Mouse (Mus musculus): ENCODE results near the gene Rdh16f1.
"Not testable (repeated sequence)": the region's sequence is repeated elsewhere in the genome, so short reads cannot be mapped to it uniquely, and the experiment has no call there.

The Rdh16f1 gene

GRCm38 (mm10) chr10:127748847-127749612 lies 10.6 kb upstream of the Rdh16f1 start:
- DNase-seq (ENCODE audit: low read depth) = no peak

GRCm38 (mm10) chr10:127750136-127750777 lies 9.3 kb upstream of the Rdh16f1 start:
- DNase-seq (ENCODE audit: low read depth) = no peak

GRCm38 (mm10) chr10:127751548-127751947 lies 8.0 kb upstream of the Rdh16f1 start, which contains the start of gene Gpr182:
TSS of gene Gpr182 (minus strand) at chr10:127751732.
- DNase-seq (ENCODE audit: low read depth) = no peak

GRCm38 (mm10) chr10:127754566-127755166 lies 4.9 kb upstream of the Rdh16f1 start:
- no peak for DNase-seq (ENCODE audit: low read depth)

- no peak for DNase-seq (ENCODE audit: low read depth)
Observed at GRCm38 (mm10) chr10:127755246-127755645, 4.3 kb upstream of the Rdh16f1 start.

- no peak for DNase-seq (ENCODE audit: low read depth)
Observed at GRCm38 (mm10) chr10:127755770-127756468, 3.7 kb upstream of the Rdh16f1 start.

GRCm38 (mm10) chr10:127762926-127763325 lies 3.3 kb downstream of the Rdh16f1 start:
- DNase-seq (ENCODE audit: low read depth) = not testable (repeated sequence)

GRCm38 (mm10) chr10:127763914-127764680 lies 4.5 kb downstream of the Rdh16f1 start:
- DNase-seq (ENCODE audit: low read depth) = no peak

GRCm38 (mm10) chr10:127766564-127766963 lies 7.0 kb downstream of the Rdh16f1 start:
- DNase-seq (ENCODE audit: low read depth) = no peak

- DNase-seq (ENCODE audit: low read depth) = no peak
Observed at GRCm38 (mm10) chr10:127776011-127776410, 16.4 kb downstream of the Rdh16f1 start, which contains the start of gene Rdh9. TSS of gene Rdh9 (plus strand) at chr10:127776386.

- not testable (repeated sequence) for DNase-seq (ENCODE audit: low read depth)
Observed at GRCm38 (mm10) chr10:127782321-127782720, 22.7 kb downstream of the Rdh16f1 start.

GRCm38 (mm10) chr10:127785411-127785810 lies 25.8 kb downstream of the Rdh16f1 start:
- DNase-seq (ENCODE audit: low read depth) = not testable (repeated sequence)

- no peak for DNase-seq (ENCODE audit: low read depth)
Observed at GRCm38 (mm10) chr10:127799295-127799694, 39.7 kb downstream of the Rdh16f1 start.

- no peak for DNase-seq (ENCODE audit: low read depth)
Observed at GRCm38 (mm10) chr10:127800891-127801290, 41.3 kb downstream of the Rdh16f1 start, which contains the start of gene Rdh16. TSS of gene Rdh16 (plus strand) at chr10:127801152.

GRCm38 (mm10) chr10:127801612-127802011 lies 42.0 kb downstream of the Rdh16f1 start:
- DNase-seq (ENCODE audit: low read depth) = no peak

GRCm38 (mm10) chr10:127802236-127802635 lies 42.6 kb downstream of the Rdh16f1 start:
- no peak for DNase-seq (ENCODE audit: low read depth)

- no peak for DNase-seq (ENCODE audit: low read depth)
Observed at GRCm38 (mm10) chr10:127804416-127804815, 44.8 kb downstream of the Rdh16f1 start.

- DNase-seq (ENCODE audit: low read depth) = no peak
Observed at GRCm38 (mm10) chr10:127815888-127816287, 56.3 kb downstream of the Rdh16f1 start.

GRCm38 (mm10) chr10:127817268-127817910 lies 57.8 kb downstream of the Rdh16f1 start:
- DNase-seq (ENCODE audit: low read depth) = not testable (repeated sequence)

- DNase-seq (ENCODE audit: low read depth) = not testable (repeated sequence)
Observed at GRCm38 (mm10) chr10:127821806-127822205, 62.2 kb downstream of the Rdh16f1 start.

GRCm38 (mm10) chr10:127825386-127825785 lies 65.8 kb downstream of the Rdh16f1 start:
- DNase-seq (ENCODE audit: low read depth) = no peak

All from fibroblast of lung, adult 2 months (primary cell).